Mouse (Mus musculus): Measurements from ENCODE around the gene Baiap2l2. TPM values are rescaled to one million over a fixed set of nuclear protein-coding genes. Genes with fewer than 3 reads are reported as not detected.

Gene Baiap2l2
- polyA plus RNA-seq, 1 experiment from 2014 or later, result 3.6 TPM

- H3K9me3 ChIP-seq (replicated peaks; ENCODE audit: control insufficient read depth, low read length, poor library complexity, severe bottlenecking), result no peaks in the 10 kb centered on the region
- peak overlapping the region; percentile 98 for H3K4me2 ChIP-seq (ENCODE audit: low read length)
- no peaks in the 10 kb centered on the region for H3K36me3 ChIP-seq (ENCODE audit: control insufficient read depth, insufficient read depth, low read length)
- ATAC-seq, result peak; percentile 57
- peak overlapping the region; percentile 80 for H3K9ac ChIP-seq (ENCODE audit: low read depth, low read length)
- H3K4me1 ChIP-seq (ENCODE audit: control insufficient read depth, insufficient read depth, low read length), result peaks cover 10% of the 10 kb centered on the region
- H3K27ac ChIP-seq (ENCODE audit: low read length), result no peak overlapping the region
- under 1% methylated on average over 45 of the region's 62 CpGs for WGBS
- peaks cover 24% of the 10 kb centered on the region for H3K27me3 ChIP-seq (ENCODE audit: control insufficient read depth, insufficient read depth, low read depth, low read length)
- peak overlapping the region; percentile 66 for H3K4me3 ChIP-seq (ENCODE audit: low read depth, low read length)
These were observed 24.1 kb downstream of the Baiap2l2 start for GRCm38 (mm10) chr15:79261095-79261725.

DNA sequence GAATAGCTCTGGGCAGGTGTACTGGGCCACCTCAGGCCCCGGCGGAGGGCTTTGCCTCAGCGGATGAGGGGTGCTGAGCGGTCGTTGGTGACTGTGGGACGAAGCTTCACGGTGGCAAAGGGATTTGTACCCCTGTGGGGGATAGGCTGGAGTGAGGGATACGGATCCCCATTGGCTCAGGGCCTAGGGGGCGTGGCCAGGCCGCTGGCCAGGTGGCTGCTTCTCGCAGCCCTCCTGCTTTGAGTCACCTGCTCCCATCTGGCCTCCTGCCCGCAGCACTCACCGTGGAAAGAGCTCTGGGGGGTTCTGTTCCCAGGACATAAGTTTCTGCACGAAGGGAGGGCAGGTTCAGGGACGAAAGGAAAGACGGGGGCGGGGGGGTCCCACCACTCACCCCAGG, 26.8 kb downstream of the Baiap2l2 start:
- peaks cover 35% of the 10 kb centered on the region for H3K27me3 ChIP-seq (ENCODE audit: control insufficient read depth, insufficient read depth, low read depth, low read length)
- H3K4me1 ChIP-seq (ENCODE audit: control insufficient read depth, insufficient read depth, low read length), result peaks cover 10% of the 10 kb centered on the region
- ATAC-seq, result no peak
- WGBS, result 32% methylated on average over 17 of the region's 17 CpGs
- no peaks in the 10 kb centered on the region for H3K36me3 ChIP-seq (ENCODE audit: control insufficient read depth, insufficient read depth, low read length)
- H3K9me3 ChIP-seq (replicated peaks; ENCODE audit: control insufficient read depth, low read length, poor library complexity, severe bottlenecking), result no peaks in the 10 kb centered on the region
- no peak overlapping the region for H3K27ac ChIP-seq (ENCODE audit: low read length)
- no peak overlapping the region for H3K9ac ChIP-seq (ENCODE audit: low read depth, low read length)
- no peak overlapping the region for H3K4me2 ChIP-seq (ENCODE audit: low read length)
- H3K4me3 ChIP-seq (ENCODE audit: low read depth, low read length), result no peak overlapping the region

DNA sequence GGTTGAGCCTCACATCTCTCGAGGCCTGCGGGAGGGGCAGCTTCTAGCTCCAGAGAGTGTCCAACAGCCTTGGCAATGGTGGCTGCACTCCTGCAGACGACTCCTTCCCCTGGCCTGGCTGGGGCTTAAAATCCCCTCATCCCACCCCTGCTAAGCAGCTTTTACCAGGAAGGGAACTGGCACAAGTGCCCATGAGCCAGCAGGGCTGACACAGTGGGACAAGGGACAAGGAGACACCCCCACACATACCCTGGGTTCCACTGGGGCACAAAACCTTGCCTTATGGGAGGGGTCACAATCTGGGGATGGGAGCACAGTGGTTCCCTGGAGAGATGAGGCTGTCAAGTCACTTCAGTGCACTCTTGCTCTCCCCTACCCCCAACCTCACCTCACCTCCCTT, 30.7 kb downstream of the Baiap2l2 start, which contains the start of gene Slc16a8:
TSS of gene Slc16a8 (minus strand) at position 101 of the 400 bp plus-strand sequence.
- Histone ChIP-seq H3K4me3 (ENCODE audit: low read depth, low read length) (no peak within 1 kb of the TSS), H3K36me3 (ENCODE audit: control insufficient read depth, insufficient read depth, low read length) (no peaks in the 10 kb centered on the region), H3K9ac (ENCODE audit: low read depth, low read length) (no peak within 1 kb of the TSS), H3K27me3 (ENCODE audit: control insufficient read depth, insufficient read depth, low read depth, low read length) (peaks cover 21% of the 10 kb centered on the region), H3K4me1 (ENCODE audit: control insufficient read depth, insufficient read depth, low read length) (peaks cover 8% of the 10 kb centered on the region; the same call in 1 of the 2 replicates), H3K9me3 (replicated peaks; ENCODE audit: control insufficient read depth, low read length, poor library complexity, severe bottlenecking) (no peaks in the 10 kb centered on the region), H3K27ac (ENCODE audit: low read length) (no peak within 1 kb of the TSS), H3K4me2 (ENCODE audit: low read length) (no peak within 1 kb of the TSS)
- no peak for ATAC-seq
- WGBS, result 13% methylated on average over 3 of the region's 3 CpGs

DNA sequence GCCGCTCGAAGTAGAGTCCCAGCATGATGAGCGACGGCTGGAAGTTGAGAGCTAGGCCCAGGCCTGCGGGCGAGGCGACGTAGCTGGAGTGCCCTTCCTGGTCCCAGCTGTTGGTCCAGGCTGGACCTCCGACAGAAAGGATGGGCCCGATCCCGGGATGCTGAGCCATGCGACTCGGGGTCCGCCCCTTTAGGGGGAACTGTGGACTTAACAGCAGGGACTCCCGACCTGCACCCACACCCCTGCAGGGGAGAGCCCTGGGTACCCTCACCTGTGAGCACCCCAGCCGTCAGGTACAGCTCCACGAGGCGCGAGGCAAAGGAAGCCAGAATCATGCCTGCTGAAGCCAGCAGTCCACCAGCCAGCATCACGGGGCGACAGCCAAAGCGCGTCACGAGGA, 32.8 kb downstream of the Baiap2l2 start:
- H3K4me3 ChIP-seq (ENCODE audit: low read depth, low read length), result peak overlapping the region; percentile 40
- no peak overlapping the region for H3K27ac ChIP-seq (ENCODE audit: low read length)
- peaks cover 20% of the 10 kb centered on the region for H3K27me3 ChIP-seq (ENCODE audit: control insufficient read depth, insufficient read depth, low read depth, low read length)
- WGBS, result 32% methylated on average over 24 of the region's 24 CpGs
- H3K4me2 ChIP-seq (ENCODE audit: low read length), result peak overlapping the region; percentile 80
- peaks cover 8% of the 10 kb centered on the region; the same call in 1 of the 2 replicates for H3K4me1 ChIP-seq (ENCODE audit: control insufficient read depth, insufficient read depth, low read length)
- peak overlapping the region; percentile 68 for H3K9ac ChIP-seq (ENCODE audit: low read depth, low read length)
- H3K9me3 ChIP-seq (replicated peaks; ENCODE audit: control insufficient read depth, low read length, poor library complexity, severe bottlenecking), result no peaks in the 10 kb centered on the region
- ATAC-seq, result 0 out of 2 replicates have a peak, but pooled peaks have one; percentile 6
- H3K36me3 ChIP-seq (ENCODE audit: control insufficient read depth, insufficient read depth, low read length), result peaks cover 2% of the 10 kb centered on the region; the same call in 1 of the 2 replicates

DNA sequence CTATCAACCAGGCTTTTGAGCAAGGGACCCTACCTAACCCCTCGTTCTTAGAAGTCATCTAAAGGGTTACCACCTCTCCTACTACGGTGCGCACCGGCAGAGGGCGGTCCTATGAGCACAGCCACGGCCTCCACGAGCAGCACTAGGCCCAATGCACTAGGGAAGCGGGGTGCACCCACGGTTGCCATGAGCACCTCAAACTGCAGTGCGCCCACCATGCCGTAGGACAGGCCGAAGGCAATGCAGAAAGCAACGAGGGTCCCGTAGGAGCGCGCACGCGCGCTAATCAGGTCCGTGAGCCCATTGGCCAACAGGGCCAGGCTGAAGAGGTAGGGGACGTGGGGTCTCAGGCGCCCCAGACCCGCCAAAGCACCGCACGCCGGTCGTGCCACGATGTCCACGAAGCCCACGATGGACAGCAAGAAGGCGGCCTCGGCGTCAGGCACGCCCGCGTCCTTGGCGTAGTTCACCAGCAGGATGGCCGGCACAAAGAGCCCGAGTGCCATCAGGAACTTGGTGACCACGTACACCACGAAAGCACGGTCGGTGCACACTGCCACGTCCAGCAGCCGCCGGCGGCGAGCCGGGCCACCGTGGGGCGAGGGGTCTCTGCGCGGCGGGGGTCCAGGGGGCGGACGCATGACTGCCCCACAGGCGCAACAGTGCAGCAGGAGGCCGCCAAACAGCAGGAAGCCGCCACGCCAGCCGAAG, 33.4 kb downstream of the Baiap2l2 start:
- H3K4me1 ChIP-seq (ENCODE audit: control insufficient read depth, insufficient read depth, low read length), result peaks cover 8% of the 10 kb centered on the region; the same call in 1 of the 2 replicates
- ATAC-seq, result peak; percentile 63
- 2% methylated on average over 60 of the region's 61 CpGs for WGBS
- H3K27me3 ChIP-seq (ENCODE audit: control insufficient read depth, insufficient read depth, low read depth, low read length), result peaks cover 20% of the 10 kb centered on the region
- peak overlapping the region; percentile 80 for H3K4me2 ChIP-seq (ENCODE audit: low read length)
- H3K27ac ChIP-seq (ENCODE audit: low read length), result no peak overlapping the region
- H3K9ac ChIP-seq (ENCODE audit: low read depth, low read length), result peak overlapping the region; percentile 68
- peak overlapping the region; percentile 40 for H3K4me3 ChIP-seq (ENCODE audit: low read depth, low read length)
- H3K36me3 ChIP-seq (ENCODE audit: control insufficient read depth, insufficient read depth, low read length), result peaks cover 2% of the 10 kb centered on the region; the same call in 1 of the 2 replicates
- H3K9me3 ChIP-seq (replicated peaks; ENCODE audit: control insufficient read depth, low read length, poor library complexity, severe bottlenecking), result no peaks in the 10 kb centered on the region

DNA sequence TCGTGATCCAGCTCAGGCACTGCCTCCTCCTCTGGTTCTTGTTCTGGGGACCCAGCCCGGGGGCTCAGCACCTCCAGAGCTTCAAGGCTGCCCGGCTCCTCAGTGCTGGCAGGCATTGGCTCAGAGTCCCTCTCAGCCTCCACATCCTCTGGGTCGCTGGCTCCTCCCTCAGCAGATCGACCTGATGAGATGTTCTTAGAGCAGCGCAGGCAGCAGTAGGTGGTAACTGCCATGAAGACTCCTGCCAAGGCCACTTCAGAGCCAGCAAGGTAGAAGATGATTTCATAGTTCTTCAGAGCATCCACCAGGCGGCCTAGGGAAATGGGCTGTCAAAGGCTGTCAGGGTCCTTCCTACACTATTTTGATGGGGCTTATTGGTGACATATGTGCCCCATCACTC, 34.2 kb downstream of the Baiap2l2 start:
- Histone ChIP-seq H3K4me1 (ENCODE audit: control insufficient read depth, insufficient read depth, low read length) (peaks cover 8% of the 10 kb centered on the region; the same call in 1 of the 2 replicates), H3K36me3 (ENCODE audit: control insufficient read depth, insufficient read depth, low read length) (peaks cover 7% of the 10 kb centered on the region; the same call in 1 of the 2 replicates), H3K27ac (ENCODE audit: low read length) (no peak overlapping the region), H3K9ac (ENCODE audit: low read depth, low read length) (no peak overlapping the region), H3K9me3 (replicated peaks; ENCODE audit: control insufficient read depth, low read length, poor library complexity, severe bottlenecking) (no peaks in the 10 kb centered on the region), H3K4me2 (ENCODE audit: low read length) (no peak overlapping the region), H3K27me3 (ENCODE audit: control insufficient read depth, insufficient read depth, low read depth, low read length) (peaks cover 20% of the 10 kb centered on the region), H3K4me3 (ENCODE audit: low read depth, low read length) (no peak overlapping the region)
- 57% methylated on average over 7 of the region's 7 CpGs for WGBS
- 0 out of 2 replicates have a peak, but pooled peaks have one; percentile 1 for ATAC-seq

GRCm38 (mm10) chr15:79250236-79250635, 35.1 kb downstream of the Baiap2l2 start:
- ATAC-seq, result no peak

GRCm38 (mm10) chr15:79245321-79245720, 40.0 kb downstream of the Baiap2l2 start:
- Histone ChIP-seq H3K4me1 (ENCODE audit: control insufficient read depth, insufficient read depth, low read length) (no peaks in the 10 kb centered on the region), H3K4me2 (ENCODE audit: low read length) (no peak overlapping the region), H3K4me3 (ENCODE audit: low read depth, low read length) (no peak overlapping the region), H3K9ac (ENCODE audit: low read depth, low read length) (no peak overlapping the region), H3K27ac (ENCODE audit: low read length) (no peak overlapping the region), H3K27me3 (ENCODE audit: control insufficient read depth, insufficient read depth, low read depth, low read length) (no peaks in the 10 kb centered on the region), H3K36me3 (ENCODE audit: control insufficient read depth, insufficient read depth, low read length) (peaks cover 25% of the 10 kb centered on the region), H3K9me3 (replicated peaks; ENCODE audit: control insufficient read depth, low read length, poor library complexity, severe bottlenecking) (no peaks in the 10 kb centered on the region)
- ATAC-seq, result no peak
- 92% methylated on average over 3 of the region's 3 CpGs for WGBS

More at GRCm38 (mm10) chr15:79250236-79250635, 35.1 kb downstream of the Baiap2l2 start:
- no peak overlapping the region for H3K4me3 ChIP-seq (ENCODE audit: low read depth, low read length)
- peaks cover 20% of the 10 kb centered on the region for H3K27me3 ChIP-seq (ENCODE audit: control insufficient read depth, insufficient read depth, low read depth, low read length)
- peaks cover 8% of the 10 kb centered on the region; the same call in 1 of the 2 replicates for H3K4me1 ChIP-seq (ENCODE audit: control insufficient read depth, insufficient read depth, low read length)
- H3K9me3 ChIP-seq (replicated peaks; ENCODE audit: control insufficient read depth, low read length, poor library complexity, severe bottlenecking), result no peaks in the 10 kb centered on the region
- no peak overlapping the region for H3K9ac ChIP-seq (ENCODE audit: low read depth, low read length)
- no peak overlapping the region for H3K27ac ChIP-seq (ENCODE audit: low read length)
- WGBS, result 73% methylated on average over 2 of the region's 2 CpGs
- H3K36me3 ChIP-seq (ENCODE audit: control insufficient read depth, insufficient read depth, low read length), result peaks cover 10% of the 10 kb centered on the region; the same call in 1 of the 2 replicates
- no peak overlapping the region for H3K4me2 ChIP-seq (ENCODE audit: low read length)
